Comparison of ENCODE assay signal across 9 mouse cellular contexts in genomic region chr14:54574253-54574652, GRCm38 (mm10). TPM values are rescaled to one million over a fixed set of nuclear protein-coding genes. Genes with fewer than 3 reads are reported as not detected.
A peak's percentile ranks its signal among the peaks of the same experiment; 100 is the strongest.
DNase-seq lines count a peak whose midpoint lies in the region; ATAC-seq and TF ChIP-seq lines count a peak whose summit lies in the region.
"Had no signal": no experiment of that assay in that cellular context is flagged by ENCODE, and none has a peak within 500 bp of the region (broad histone marks: within the 10 kb centered on the region; RNA-seq: fewer than 3 reads in every experiment).

No protein-coding gene starts in this region.

- no peak for TF ChIP-seq POLR2A in ES-Bruce4 (IDR thresholded peaks at IDR 0.05; ENCODE audit: insufficient read depth, low read length)

- peak overlapping the region; percentile 89 for H3K27ac ChIP-seq in ES-Bruce4 (ENCODE audit: insufficient read depth, low read length)
- H3K27ac ChIP-seq in hindbrain, embryonic 10.5 days, result peak overlapping the region; percentile 96
- H3K27ac ChIP-seq in liver, embryonic 16.5 days (ENCODE audit: low read length), result no peak overlapping the region
- H3K27ac ChIP-seq in layer of hippocampus, adult 2 months, result no peak overlapping the region

- peak overlapping the region; percentile 86 for H3K4me3 ChIP-seq in ES-Bruce4 (ENCODE audit: low read depth, low read length)
- peak overlapping the region; percentile 95 for H3K4me3 ChIP-seq in hindbrain, embryonic 10.5 days
- H3K4me3 ChIP-seq in liver, embryonic 16.5 days (ENCODE audit: low read depth, low read length), result 0 out of 2 replicates have a peak overlapping the region, but pooled peaks have one; percentile 3
- no peak overlapping the region for H3K4me3 ChIP-seq in layer of hippocampus, adult 2 months

- H3K9ac ChIP-seq in ES-Bruce4 (ENCODE audit: low read depth, poor library complexity, severe bottlenecking), result peak overlapping the region; percentile 96
- H3K9ac ChIP-seq in liver, embryonic 16.5 days (ENCODE audit: low read depth, low read length), result peak overlapping the region; percentile 1; the same call in 1 of the 2 replicates

- peaks cover 7% of the 10 kb centered on the region for H3K4me1 ChIP-seq in ES-Bruce4 (ENCODE audit: control insufficient read depth, insufficient read depth, low read length)
- H3K4me1 ChIP-seq in hindbrain, embryonic 10.5 days (replicated peaks), result peaks cover 83% of the 10 kb centered on the region
- H3K4me1 ChIP-seq in liver, embryonic 16.5 days (ENCODE audit: control insufficient read depth, low read depth, low read length), result peaks cover 21% of the 10 kb centered on the region

- no peaks in the 10 kb centered on the region for H3K9me3 ChIP-seq in ES-Bruce4 (replicated peaks; ENCODE audit: control insufficient read depth, insufficient read depth, low read length, poor library complexity, severe bottlenecking)
- no peaks in the 10 kb centered on the region for H3K9me3 ChIP-seq in hindbrain, embryonic 10.5 days
- H3K9me3 ChIP-seq in liver, embryonic 16.5 days (replicated peaks; ENCODE audit: control insufficient read depth, low read length), result no peaks in the 10 kb centered on the region

- TF ChIP-seq CTCF in ES-Bruce4 (IDR thresholded peaks at IDR 0.05; ENCODE audit: low read depth, low read length), result no peak
- TF ChIP-seq CTCF in layer of hippocampus, adult 2 months (conservative IDR thresholded peaks at IDR 0.05), result no peak

- no peak for ATAC-seq in liver, embryonic 16.5 days (ENCODE audit: low read depth)

- TF ChIP-seq EP300 in ES-Bruce4 (IDR thresholded peaks at IDR 0.05; ENCODE audit: insufficient read depth, low read depth, low read length), result 0 out of 2 replicates have a peak, but pooled peaks have one; percentile 42

- peak overlapping the region; percentile 62 for H3K4me2 ChIP-seq in liver, embryonic 16.5 days (ENCODE audit: low read depth, low read length)

- peaks cover 43% of the 10 kb centered on the region for H3K36me3 ChIP-seq in ES-Bruce4 (ENCODE audit: control insufficient read depth, insufficient read depth, low read length, poor library complexity, severe bottlenecking)
- peaks cover 52% of the 10 kb centered on the region for H3K36me3 ChIP-seq in hindbrain, embryonic 10.5 days
- H3K36me3 ChIP-seq in liver, embryonic 16.5 days (ENCODE audit: control insufficient read depth, insufficient read depth), result no peaks in the 10 kb centered on the region

- no peaks in the 10 kb centered on the region for H3K27me3 ChIP-seq in ES-Bruce4 (ENCODE audit: control insufficient read depth, insufficient read depth, low read length, poor library complexity, severe bottlenecking)
- no peaks in the 10 kb centered on the region for H3K27me3 ChIP-seq in hindbrain, embryonic 10.5 days (ENCODE audit: insufficient read depth, poor library complexity, severe bottlenecking)
- H3K27me3 ChIP-seq in liver, embryonic 16.5 days (ENCODE audit: control insufficient read depth, insufficient read depth, low read depth, low read length), result peaks cover 54% of the 10 kb centered on the region

- 11% methylated on average over 4 of the region's 4 CpGs for WGBS in hindbrain, embryonic 10.5 days
- WGBS in liver, embryonic 16.5 days (ENCODE audit: insufficient replicate concordance), result 44% methylated on average over 4 of the region's 4 CpGs

- peak; percentile 35 to 43 for DNase-seq in cerebellum, postnatal 10 days
- DNase-seq in cerebellum, adult 11-12 months, result no peak
- DNase-seq in hindbrain, embryonic 10.5 days (ENCODE audit: low spot score), result peak; percentile 36
- peak; percentile 67 to 70 for DNase-seq in urinary bladder, postnatal 4 days (ENCODE audit: low spot score in 2 of 2)
- DNase-seq in layer of hippocampus, adult 2 months (ENCODE audit: low spot score in 2 of 2), result no peak
- no peak for DNase-seq in thymus, adult 18-20 months

RNA-seq across cellular contexts. Expression of gene Ajuba, which starts 3.1 kb away (rescaled TPM):
- 112 TPM in 2 replicates for polyA plus RNA-seq in ES-Bruce4 (2011; ENCODE audit: insufficient read depth, insufficient read length, low read depth, missing spikeins)
- polyA plus RNA-seq in hindbrain, embryonic 10.5 days (2016; fragmentation: Nextera tagmentation; extraction: Ambion mirVana), result 66.2 and 81.3 TPM in 2 replicates
- 5.0 and 6.1 TPM in 2 replicates for polyA plus RNA-seq in liver, embryonic 16.5 days (2015; fragmentation: Nextera tagmentation; extraction: Ambion mirVana)
- total RNA-seq in layer of hippocampus, adult 2 months (2021), result 1 to 10 TPM; 1.1 to 1.8 TPM

RNA-seq across cellular contexts. Expression of gene Haus4, which starts 19.8 kb away (rescaled TPM):
- 68.6 and 72.3 TPM in 2 replicates for polyA plus RNA-seq in ES-Bruce4 (2011; ENCODE audit: insufficient read depth, insufficient read length, low read depth, missing spikeins)
- 47.5 and 55.0 TPM in 2 replicates for polyA plus RNA-seq in hindbrain, embryonic 10.5 days (2016; fragmentation: Nextera tagmentation; extraction: Ambion mirVana)
- polyA plus RNA-seq in liver, embryonic 16.5 days (2015; fragmentation: Nextera tagmentation; extraction: Ambion mirVana), result 31.5 and 32.2 TPM in 2 replicates
- total RNA-seq in layer of hippocampus, adult 2 months (2021), result 1 to 10 TPM; 4.4 to 4.8 TPM

RNA-seq across cellular contexts. Expression of gene 4931414P19Rik, which starts 31.5 kb away (rescaled TPM):
- polyA plus RNA-seq in ES-Bruce4 (2011; ENCODE audit: insufficient read depth, insufficient read length, low read depth, missing spikeins), result 8.4 and 9.2 TPM in 2 replicates
- polyA plus RNA-seq in hindbrain, embryonic 10.5 days (2016; fragmentation: Nextera tagmentation; extraction: Ambion mirVana), result 8.3 and 9.5 TPM in 2 replicates
- polyA plus RNA-seq in liver, embryonic 16.5 days (2015; fragmentation: Nextera tagmentation; extraction: Ambion mirVana), result 2.3 and 2.5 TPM in 2 replicates
- 1 to 10 TPM; 5.8 to 7.1 TPM for total RNA-seq in layer of hippocampus, adult 2 months (2021)

RNA-seq across cellular contexts. Expression of gene Psmb5, which starts 43.6 kb away (rescaled TPM):
- 206 and 225 TPM in 2 replicates for polyA plus RNA-seq in ES-Bruce4 (2011; ENCODE audit: insufficient read depth, insufficient read length, low read depth, missing spikeins)
- 500 and 517 TPM in 2 replicates for polyA plus RNA-seq in hindbrain, embryonic 10.5 days (2016; fragmentation: Nextera tagmentation; extraction: Ambion mirVana)
- polyA plus RNA-seq in liver, embryonic 16.5 days (2015; fragmentation: Nextera tagmentation; extraction: Ambion mirVana), result 173 and 183 TPM in 2 replicates
- 100 to 1,000 TPM; 199 to 218 TPM for total RNA-seq in layer of hippocampus, adult 2 months (2021)

RNA-seq across cellular contexts. Expression of gene Psmb11, which starts 47.0 kb away (rescaled TPM):
- 0.21 and 0.64 TPM in 2 replicates for polyA plus RNA-seq in ES-Bruce4 (2011; ENCODE audit: insufficient read depth, insufficient read length, low read depth, missing spikeins)
- 0.04 and 0.16 TPM in 2 replicates for polyA plus RNA-seq in hindbrain, embryonic 10.5 days (2016; fragmentation: Nextera tagmentation; extraction: Ambion mirVana)
- polyA plus RNA-seq in liver, embryonic 16.5 days (2015; fragmentation: Nextera tagmentation; extraction: Ambion mirVana), result not detected in 2 replicates
- under 1 TPM; 0.22 to 0.28 TPM for total RNA-seq in layer of hippocampus, adult 2 months (2021)
- polyA plus RNA-seq: spleen, adult 2 months had no signal

Comparison
In these comparisons a context has a peak if more than half of its experiments do, and no peak if none do; other contexts are left out.
1. DNase-seq: peak in cerebellum, postnatal 10 days (2 of 2), hindbrain, embryonic 10.5 days (single experiment) and urinary bladder, postnatal 4 days (2 of 2); none in cerebellum, adult 11-12 months (single experiment), layer of hippocampus, adult 2 months (0 of 2) and thymus, adult 18-20 months (0 of 2).
2. H3K27ac ChIP-seq: peak in ES-Bruce4 (single experiment) and hindbrain, embryonic 10.5 days (single experiment); none in liver, embryonic 16.5 days (single experiment) and layer of hippocampus, adult 2 months (single experiment).